In genomic region chr10:123001985-123002384, GRCm38 (mm10) we compare ENCODE assay signal across 28 mouse cellular contexts.
DNase-seq lines count a peak whose midpoint lies in the region; ATAC-seq and TF ChIP-seq lines count a peak whose summit lies in the region.
"Had no signal": no experiment of that assay in that cellular context is flagged by ENCODE, and none has a peak within 500 bp of the region (broad histone marks: within the 10 kb centered on the region; RNA-seq: fewer than 3 reads in every experiment).

No protein-coding gene starts in this region.

- H3K27ac ChIP-seq in heart, adult 2 months: no peak overlapping the region
- no peak overlapping the region for H3K27ac ChIP-seq in heart, embryonic 11.5 days (ENCODE audit: low read depth, low read length)
- H3K27ac ChIP-seq in left cerebral cortex, adult 2 months: no peak overlapping the region
- no peak overlapping the region for H3K27ac ChIP-seq in CH12.LX (ENCODE audit: insufficient read depth, low read depth)
- no peak overlapping the region for H3K27ac ChIP-seq in stomach, postnatal 0 days (replicated peaks)
- H3K27ac ChIP-seq in hindbrain, embryonic 16.5 days (ENCODE audit: low read depth, low read length): no peak overlapping the region
- H3K27ac ChIP-seq: embryonic facial prominence, embryonic 10.5 days; embryonic facial prominence, embryonic 15.5 days; forebrain, embryonic 12.5 days; hindbrain, embryonic 10.5 days; limb, embryonic 13.5 days; neural tube, embryonic 12.5 days had no signal

- no peaks in the 10 kb centered on the region for H3K9me3 ChIP-seq in heart, embryonic 11.5 days (replicated peaks; ENCODE audit: control insufficient read depth, low read length)
- H3K9me3 ChIP-seq in CH12.LX (replicated peaks; ENCODE audit: low read length): no peaks in the 10 kb centered on the region
- H3K9me3 ChIP-seq in stomach, postnatal 0 days (ENCODE audit: control insufficient read depth, low read length): no peaks in the 10 kb centered on the region
- no peaks in the 10 kb centered on the region for H3K9me3 ChIP-seq in hindbrain, embryonic 16.5 days (ENCODE audit: control insufficient read depth, low read length)
- H3K9me3 ChIP-seq: embryonic facial prominence, embryonic 10.5 days; embryonic facial prominence, embryonic 15.5 days; forebrain, embryonic 12.5 days; hindbrain, embryonic 10.5 days; limb, embryonic 13.5 days; neural tube, embryonic 12.5 days had no signal

- H3K4me1 ChIP-seq in heart, adult 2 months (ENCODE audit: control insufficient read depth, insufficient read depth, low read length): no peaks in the 10 kb centered on the region
- H3K4me1 ChIP-seq in heart, embryonic 11.5 days (ENCODE audit: control insufficient read depth, insufficient read depth, low read length): no peaks in the 10 kb centered on the region
- H3K4me1 ChIP-seq in CH12.LX (ENCODE audit: control insufficient read depth in 1 of 2, insufficient read depth in 2 of 2): no peaks in the 10 kb centered on the region
- H3K4me1 ChIP-seq in stomach, postnatal 0 days (replicated peaks; ENCODE audit: control insufficient read depth, insufficient read depth): no peaks in the 10 kb centered on the region
- no peaks in the 10 kb centered on the region for H3K4me1 ChIP-seq in hindbrain, embryonic 16.5 days (ENCODE audit: control insufficient read depth, insufficient read depth, low read depth, low read length)
- H3K4me1 ChIP-seq: embryonic facial prominence, embryonic 10.5 days; forebrain, embryonic 12.5 days; hindbrain, embryonic 10.5 days; limb, embryonic 13.5 days; neural tube, embryonic 12.5 days had no signal

- H3K9ac ChIP-seq in heart, adult 2 months (ENCODE audit: low read depth, low read length): no peak overlapping the region
- H3K9ac ChIP-seq in heart, embryonic 11.5 days (ENCODE audit: low read depth, low read length): no peak overlapping the region
- H3K9ac ChIP-seq in CH12.LX (ENCODE audit: insufficient read depth, low read depth): no peak overlapping the region
- no peak overlapping the region for H3K9ac ChIP-seq in stomach, postnatal 0 days (ENCODE audit: low read length)
- H3K9ac ChIP-seq in hindbrain, embryonic 16.5 days (ENCODE audit: low read depth, low read length): no peak overlapping the region
- H3K9ac ChIP-seq: embryonic facial prominence, embryonic 15.5 days; forebrain, embryonic 12.5 days; limb, embryonic 13.5 days; neural tube, embryonic 12.5 days had no signal

- TF ChIP-seq EP300 in heart, adult 2 months (IDR thresholded peaks at IDR 0.05; ENCODE audit: insufficient read depth, low read depth, low read length): no peak
- TF ChIP-seq EP300 in CH12.LX (IDR thresholded peaks at IDR 0.05; ENCODE audit: low read length): no peak
- no peak for TF ChIP-seq EP300 in stomach, postnatal 0 days (optimal IDR thresholded peaks at IDR 0.05)

- dilution Hi-C loops in CH12.LX (cut with MboI; ENCODE audit: extremely low pct_ligation_motif_present, extremely low pct_unique_long_range_greater_than_20kb, low sequenced_read_pairs): no loop called here

- peak; percentile 34 for TF ChIP-seq CTCF in heart, adult 2 months (IDR thresholded peaks at IDR 0.05)
- peak; percentile 1; the same call in 1 of the 2 replicates for TF ChIP-seq CTCF in left cerebral cortex, adult 2 months (IDR thresholded peaks at IDR 0.05)
- peak in 1 of 2 experiments; percentile 20; a peak in 2 of 4 replicates for TF ChIP-seq CTCF in CH12.LX (conservative IDR thresholded peaks at IDR 0.05 in 1 of 2, IDR thresholded peaks at IDR 0.05 in 1 of 2; ENCODE audit: low read depth in 2 of 2, low read length in 2 of 2)
- peak; percentile 25; the same call in 1 of the 2 replicates for TF ChIP-seq CTCF in stomach, postnatal 0 days (IDR thresholded peaks at IDR 0.05; ENCODE audit: low read depth)

- TF ChIP-seq POLR2A in heart, adult 2 months (IDR thresholded peaks at IDR 0.05; ENCODE audit: insufficient read depth, low read depth, low read length): no peak
- TF ChIP-seq POLR2A in CH12.LX (IDR thresholded peaks at IDR 0.05; ENCODE audit: low read depth, low read length): no peak

- H3K27me3 ChIP-seq in heart, adult 2 months (ENCODE audit: control insufficient read depth, insufficient read depth, low read length): no peaks in the 10 kb centered on the region
- H3K27me3 ChIP-seq in heart, embryonic 11.5 days (ENCODE audit: control insufficient read depth, insufficient read depth, low read length): no peaks in the 10 kb centered on the region
- H3K27me3 ChIP-seq in CH12.LX (replicated peaks): no peaks in the 10 kb centered on the region
- no peaks in the 10 kb centered on the region for H3K27me3 ChIP-seq in stomach, postnatal 0 days (ENCODE audit: control insufficient read depth, insufficient read depth, low read length)
- H3K27me3 ChIP-seq in hindbrain, embryonic 16.5 days (replicated peaks; ENCODE audit: control insufficient read depth, insufficient read depth, low read length): no peaks in the 10 kb centered on the region
- H3K27me3 ChIP-seq: embryonic facial prominence, embryonic 15.5 days; forebrain, embryonic 12.5 days; limb, embryonic 13.5 days; neural tube, embryonic 12.5 days had no signal

- WGBS in heart, adult 2 months: 89% methylated on average over 1 of the region's 1 CpGs
- WGBS in heart, embryonic 11.5 days (ENCODE audit: insufficient replicate concordance): 74% methylated on average over 1 of the region's 1 CpGs
- 81% methylated on average over 1 of the region's 1 CpGs for WGBS in stomach, postnatal 0 days
- WGBS in hindbrain, embryonic 16.5 days: 83% methylated on average over 1 of the region's 1 CpGs

- in situ Hi-C loops in CH12.LX (cut with MboI; ENCODE audit: low pct_ligation_motif_present, low pct_unique_long_range_greater_than_20kb, low sequenced_read_pairs): loop anchor here (5.0 to 10.0 kb wide), 2 partner anchors 195 to 447 kb away; no protein-coding TSS in a partner anchor

- intact Hi-C loops in heart, adult 2 months (cut with DNase I): no loop called here
- intact Hi-C loops in left cerebral cortex, adult 2 months (cut with DNase I): no loop called here

- no peak overlapping the region for H3K4me2 ChIP-seq in heart, embryonic 11.5 days
- no peak overlapping the region for H3K4me2 ChIP-seq in CH12.LX (ENCODE audit: insufficient read depth, low read depth, poor library complexity, severe bottlenecking)
- no peak overlapping the region for H3K4me2 ChIP-seq in stomach, postnatal 0 days (replicated peaks; ENCODE audit: low read depth)
- H3K4me2 ChIP-seq in hindbrain, embryonic 16.5 days (ENCODE audit: low read length): no peak overlapping the region
- H3K4me2 ChIP-seq: embryonic facial prominence, embryonic 15.5 days; forebrain, embryonic 12.5 days; limb, embryonic 13.5 days; liver, embryonic 11.5 days; midbrain, embryonic 11.5 days; neural tube, embryonic 12.5 days had no signal

- no peak for ATAC-seq in heart, embryonic 11.5 days (replicated peaks; ENCODE audit: insufficient number of reproducible peaks, low FRiP score, low TSS enrichment)
- no peak for ATAC-seq in stomach, postnatal 0 days (ENCODE audit: low FRiP score, low TSS enrichment)
- ATAC-seq in hindbrain, embryonic 16.5 days: no peak
- ATAC-seq: CD4-positive, CD25-positive, alpha-beta regulatory T cell, adult 4 months; midbrain, embryonic 16.5 days had no signal

- no peak; the same call in 1 of the 2 replicates for TF ChIP-seq RAD21 in CH12.LX (IDR thresholded peaks at IDR 0.05; ENCODE audit: low read depth, low read length)

- no peaks in the 10 kb centered on the region for H3K79me2 ChIP-seq in heart, adult 2 months (replicated peaks; ENCODE audit: control insufficient read depth, insufficient read depth, low read length)
- no peaks in the 10 kb centered on the region for H3K79me2 ChIP-seq in CH12.LX (replicated peaks; ENCODE audit: control insufficient read depth, extremely low read depth, insufficient read depth, poor library complexity, severe bottlenecking)

- H3K36me3 ChIP-seq in heart, adult 2 months (ENCODE audit: control insufficient read depth, insufficient read depth, low read length): no peaks in the 10 kb centered on the region
- H3K36me3 ChIP-seq in heart, embryonic 11.5 days (ENCODE audit: control insufficient read depth, insufficient read depth, low read length): peaks cover 12% of the 10 kb centered on the region
- H3K36me3 ChIP-seq in CH12.LX (replicated peaks in 1 of 2; ENCODE audit: control insufficient read depth in 1 of 2, insufficient read depth in 1 of 2, low read length in 1 of 2): peaks cover 29 to 80% of the 10 kb centered on the region in 2 experiments
- peaks cover 14% of the 10 kb centered on the region for H3K36me3 ChIP-seq in stomach, postnatal 0 days (ENCODE audit: control insufficient read depth, insufficient read depth, low read length)
- peaks cover 9% of the 10 kb centered on the region for H3K36me3 ChIP-seq in hindbrain, embryonic 16.5 days (ENCODE audit: control insufficient read depth, insufficient read depth, low read length)

- H3K4me3 ChIP-seq in heart, adult 2 months: no peak overlapping the region
- H3K4me3 ChIP-seq in heart, embryonic 11.5 days (ENCODE audit: low read depth, low read length): no peak overlapping the region
- H3K4me3 ChIP-seq in left cerebral cortex, adult 2 months: no peak overlapping the region
- no peak overlapping the region for H3K4me3 ChIP-seq in CH12.LX (replicated peaks in 1 of 3; ENCODE audit: low read depth in 2 of 3, low read length in 2 of 3, poor library complexity in 1 of 3)
- H3K4me3 ChIP-seq in stomach, postnatal 0 days (ENCODE audit: low read depth, low read length): no peak overlapping the region
- no peak overlapping the region for H3K4me3 ChIP-seq in hindbrain, embryonic 16.5 days (ENCODE audit: low read length)
- H3K4me3 ChIP-seq: embryonic facial prominence, embryonic 10.5 days; embryonic facial prominence, embryonic 15.5 days; forebrain, embryonic 12.5 days; hindbrain, embryonic 10.5 days; limb, embryonic 13.5 days; myocyte; neural tube, embryonic 12.5 days had no signal

- DNase-seq in heart, adult 2 months: no peak
- no peak for DNase-seq in left cerebral cortex, adult 2 months (ENCODE audit: extremely low spot score in 1 of 2, low spot score in 2 of 2)
- DNase-seq in left cerebral cortex, adult 8-10 months (ENCODE audit: low spot score in 2 of 2): no peak
- DNase-seq in CH12.LX (ENCODE audit: extremely low read depth): no peak
- no peak for DNase-seq in stomach, postnatal 0 days (ENCODE audit: low spot score)
- DNase-seq: adrenal gland, postnatal 10 days; cerebellum, adult 8-10 months; cerebellum, postnatal 25 days; heart, postnatal 14 days; kidney, adult 9 months; kidney, postnatal 10 days; lung, postnatal 10 days; right cerebral cortex, postnatal 4 days; thymus, adult 2 months; thymus, postnatal 36 days had no signal

TF ChIP-seq in CH12.LX, 34 proteins besides CTCF, POLR2A, EP300 and RAD21:
- TF ChIP-seq ZNF384 (IDR thresholded peaks at IDR 0.05; ENCODE audit: low read depth, low read length) (peak; percentile 86), PAX5 (IDR thresholded peaks at IDR 0.05; ENCODE audit: low read length) (no peak)
